9 mouse cellular contexts compared by ENCODE assay signal in genomic region chr10:99241829-99242711, GRCm38 (mm10). TPM values are rescaled to one million over a fixed set of nuclear protein-coding genes. Genes with fewer than 3 reads are reported as not detected.
A peak's percentile ranks its signal among the peaks of the same experiment; 100 is the strongest.
DNase-seq lines count a peak whose midpoint lies in the region; ATAC-seq and TF ChIP-seq lines count a peak whose summit lies in the region.
"Had no signal": no experiment of that assay in that cellular context is flagged by ENCODE, and none has a peak within 500 bp of the region (broad histone marks: within the 10 kb centered on the region; RNA-seq: fewer than 3 reads in every experiment).

No protein-coding gene starts in this region.

- H3K4me2 ChIP-seq in lung, embryonic 14.5 days, result peak overlapping the region; percentile 44
- no peak overlapping the region for H3K4me2 ChIP-seq in midbrain, embryonic 11.5 days

- H3K9ac ChIP-seq in lung, embryonic 14.5 days, result no peak overlapping the region
- H3K9ac ChIP-seq in midbrain, embryonic 11.5 days (ENCODE audit: low read length), result no peak overlapping the region

- H3K4me3 ChIP-seq in lung, embryonic 14.5 days (ENCODE audit: low read depth, low read length), result no peak overlapping the region
- H3K4me3 ChIP-seq in megakaryocyte, embryonic 14.5 days (replicated peaks), result peak overlapping the region; percentile 59
- H3K4me3 ChIP-seq in midbrain, embryonic 11.5 days (ENCODE audit: low read depth, low read length), result no peak overlapping the region
- H3K4me3 ChIP-seq: heart, adult 2 months had no signal

- no peaks in the 10 kb centered on the region for H3K36me3 ChIP-seq in lung, embryonic 14.5 days (ENCODE audit: insufficient read depth)
- H3K36me3 ChIP-seq in megakaryocyte, embryonic 14.5 days (replicated peaks; ENCODE audit: low read length), result no peaks in the 10 kb centered on the region
- H3K36me3 ChIP-seq in midbrain, embryonic 11.5 days (ENCODE audit: control insufficient read depth, insufficient read depth, low read length), result no peaks in the 10 kb centered on the region

- H3K9me3 ChIP-seq in lung, embryonic 14.5 days (ENCODE audit: low read depth, low read length), result no peaks in the 10 kb centered on the region
- H3K9me3 ChIP-seq in megakaryocyte, embryonic 14.5 days, result peaks cover 13% of the 10 kb centered on the region
- no peaks in the 10 kb centered on the region for H3K9me3 ChIP-seq in midbrain, embryonic 11.5 days (ENCODE audit: control insufficient read depth, low read length)

- peak overlapping the region; percentile 79 for H3K27ac ChIP-seq in lung, embryonic 14.5 days (ENCODE audit: low read depth)
- H3K27ac ChIP-seq in midbrain, embryonic 11.5 days (ENCODE audit: low read depth, low read length), result no peak overlapping the region
- H3K27ac ChIP-seq: heart, adult 2 months had no signal

- peak; percentile 16 to 30 for DNase-seq in cerebellum, adult 18-20 months
- no peak for DNase-seq in cerebellum, adult 8-10 months
- peak; percentile 66 for DNase-seq in lung, embryonic 14.5 days
- no peak for DNase-seq in lung, postnatal 14 days
- peak; percentile 70 for DNase-seq in thymus, postnatal 4 days
- no peak for DNase-seq in midbrain, embryonic 11.5 days (ENCODE audit: low spot score, missing footprints)

- WGBS in lung, embryonic 14.5 days, result 20% methylated on average over 16 of the region's 16 CpGs
- WGBS in midbrain, embryonic 11.5 days, result 91% methylated on average over 16 of the region's 16 CpGs

- no peaks in the 10 kb centered on the region for H3K27me3 ChIP-seq in lung, embryonic 14.5 days (ENCODE audit: insufficient read depth, low read length)
- H3K27me3 ChIP-seq in megakaryocyte, embryonic 14.5 days (replicated peaks), result peaks cover 34% of the 10 kb centered on the region
- H3K27me3 ChIP-seq in midbrain, embryonic 11.5 days (ENCODE audit: control insufficient read depth, insufficient read depth, low read length), result no peaks in the 10 kb centered on the region

- peak; percentile 50 for ATAC-seq in lung, embryonic 14.5 days (ENCODE audit: insufficient read depth)
- ATAC-seq in hematopoietic stem cell, adult 5-6 weeks (replicated peaks in 1 of 2; ENCODE audit: insufficient read depth in 1 of 2, low FRiP score in 2 of 2, low TSS enrichment in 1 of 2, low read depth in 1 of 2, poor library complexity in 2 of 2, severe bottlenecking in 2 of 2), result peak; percentile 61 to 74
- ATAC-seq in midbrain, embryonic 11.5 days (ENCODE audit: low FRiP score), result no peak

- no peak for TF ChIP-seq CTCF in lung, embryonic 14.5 days (IDR thresholded peaks at IDR 0.05; ENCODE audit: low read depth)

- peaks cover 22% of the 10 kb centered on the region for H3K4me1 ChIP-seq in lung, embryonic 14.5 days (ENCODE audit: insufficient read depth)
- peaks cover 40% of the 10 kb centered on the region for H3K4me1 ChIP-seq in megakaryocyte, embryonic 14.5 days
- H3K4me1 ChIP-seq in midbrain, embryonic 11.5 days (ENCODE audit: control insufficient read depth, insufficient read depth, low read length), result no peaks in the 10 kb centered on the region

RNA-seq across cellular contexts. Expression of gene Dusp6, which starts 21.0 kb away (rescaled TPM):
- 73.4 and 76.8 TPM in 2 replicates for polyA plus RNA-seq in lung, embryonic 14.5 days (2014; fragmentation: Nextera tagmentation; extraction: Ambion mirVana)
- 82.0 and 84.7 TPM in 2 replicates for total RNA-seq in hematopoietic stem cell, adult 5-6 weeks (2017)
- polyA plus RNA-seq in megakaryocyte, embryonic 14.5 days (2012; ENCODE audit: insufficient read depth, low replicate concordance), result 1.9 and 9.2 TPM in 2 replicates
- 36.8 and 41.9 TPM in 2 replicates for polyA plus RNA-seq in midbrain, embryonic 11.5 days (2014; fragmentation: Nextera tagmentation; extraction: Ambion mirVana)

Comparison
In these comparisons a context has a peak if more than half of its experiments do, and no peak if none do; other contexts are left out.
1. DNase-seq: peak in cerebellum, adult 18-20 months (2 of 2), lung, embryonic 14.5 days (single experiment) and thymus, postnatal 4 days (single experiment); none in cerebellum, adult 8-10 months (single experiment), lung, postnatal 14 days (single experiment) and midbrain, embryonic 11.5 days (single experiment).